Mouse (Mus musculus): Measurements from ENCODE around the gene Tbx20. TPM values are rescaled to one million over a fixed set of nuclear protein-coding genes. Genes with fewer than 3 reads are reported as not detected.
A peak's percentile ranks its signal among the peaks of the same experiment; 100 is the strongest.

The Tbx20 gene
- polyA plus RNA-seq, 1 experiment from 2014 or later = 0.28 TPM

DNA sequence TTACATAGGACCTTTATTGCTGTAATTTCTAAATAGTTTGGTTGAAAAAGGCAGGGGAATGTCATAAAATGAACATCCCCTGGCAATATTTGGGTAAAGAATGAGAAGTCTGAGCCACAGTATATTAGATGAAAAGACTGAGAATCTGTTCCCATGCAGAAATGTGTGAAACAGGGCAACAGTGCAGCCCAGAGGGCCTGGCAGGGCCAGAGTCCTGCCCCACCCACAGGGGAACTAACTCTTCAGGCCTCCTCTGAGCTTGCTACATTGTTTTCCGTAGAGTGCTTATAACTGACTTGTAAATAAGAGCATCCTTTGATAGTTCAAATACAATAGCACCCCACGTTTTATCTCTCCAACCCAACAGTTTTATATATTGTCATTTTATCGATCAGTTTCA is 7.0 kb downstream of the Tbx20 start:
- peaks cover 66% of the 10 kb centered on the region for H3K27me3 ChIP-seq (replicated peaks)
- no peak for ATAC-seq (ENCODE audit: low FRiP score)
- 38% methylated on average over 3 of the region's 3 CpGs for WGBS

DNA sequence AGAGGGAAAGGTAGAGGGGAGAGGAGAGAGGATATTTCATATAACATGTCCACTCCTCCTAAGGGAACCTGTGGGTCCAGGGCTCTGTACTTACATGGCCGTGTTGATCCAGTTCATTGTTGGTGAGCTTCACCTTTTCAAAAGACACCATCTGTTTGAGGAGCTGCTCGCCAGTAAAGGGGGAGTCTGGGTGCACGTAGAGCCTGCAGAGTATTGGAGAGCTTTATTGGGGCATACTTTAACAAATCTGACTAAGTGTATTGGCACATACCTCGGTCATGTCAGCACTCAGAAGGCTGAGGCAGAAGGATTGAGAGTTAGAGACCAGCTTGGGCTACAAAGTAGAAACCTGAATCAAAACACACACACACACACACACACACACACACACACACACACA is 8.5 kb downstream of the Tbx20 start:
- Histone ChIP-seq H3K4me1 (peaks cover 7% of the 10 kb centered on the region), H3K4me2 (no peak overlapping the region), H3K36me3 (no peaks in the 10 kb centered on the region), H3K9me3 (replicated peaks) (no peaks in the 10 kb centered on the region), H3K9ac (replicated peaks) (no peak overlapping the region), H3K27me3 (replicated peaks) (peaks cover 51% of the 10 kb centered on the region), H3K27ac (replicated peaks) (no peak overlapping the region), H3K4me3 (replicated peaks) (no peak overlapping the region)
- no peak for ATAC-seq (ENCODE audit: low FRiP score)
- whole genome bisulfite sequencing = 42% methylated on average over 4 of the region's 4 CpGs

More for the DNA sequence above, 7.0 kb downstream of the Tbx20 start:
- no peaks in the 10 kb centered on the region for H3K9me3 ChIP-seq (replicated peaks)
- H3K36me3 ChIP-seq = no peaks in the 10 kb centered on the region
- no peak overlapping the region for H3K27ac ChIP-seq (replicated peaks)
- peaks cover 8% of the 10 kb centered on the region for H3K4me1 ChIP-seq
- H3K4me3 ChIP-seq (replicated peaks) = no peak overlapping the region
- H3K9ac ChIP-seq (replicated peaks) = no peak overlapping the region
- H3K4me2 ChIP-seq = no peak overlapping the region

DNA sequence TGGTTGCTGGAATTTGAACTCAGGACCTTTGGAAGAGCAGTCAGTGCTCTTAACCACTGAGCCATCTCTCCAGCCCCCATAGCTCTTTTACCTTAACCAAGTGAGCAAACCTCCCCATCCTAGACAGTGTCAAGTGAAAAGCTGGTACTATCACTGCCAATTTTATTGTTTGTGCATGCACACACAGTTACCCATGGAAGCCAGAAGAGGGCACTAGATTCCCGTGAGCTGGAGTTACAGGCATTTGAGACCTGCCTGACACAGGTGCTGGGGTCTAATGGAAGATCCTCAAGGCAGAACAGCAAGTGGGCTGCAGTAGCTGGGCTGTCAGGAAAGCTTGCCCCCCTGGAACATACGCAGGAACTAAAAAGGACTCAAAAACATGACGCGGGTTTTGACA is 13.6 kb downstream of the Tbx20 start:
- Histone ChIP-seq H3K36me3 (no peaks in the 10 kb centered on the region), H3K4me3 (replicated peaks) (no peak overlapping the region), H3K27ac (replicated peaks) (no peak overlapping the region), H3K4me1 (no peaks in the 10 kb centered on the region), H3K9me3 (replicated peaks) (no peaks in the 10 kb centered on the region), H3K4me2 (no peak overlapping the region), H3K27me3 (replicated peaks) (peaks cover 15% of the 10 kb centered on the region), H3K9ac (replicated peaks) (no peak overlapping the region)
- no peak for ATAC-seq (ENCODE audit: low FRiP score)
- WGBS = 34% methylated on average over 4 of the region's 4 CpGs

DNA sequence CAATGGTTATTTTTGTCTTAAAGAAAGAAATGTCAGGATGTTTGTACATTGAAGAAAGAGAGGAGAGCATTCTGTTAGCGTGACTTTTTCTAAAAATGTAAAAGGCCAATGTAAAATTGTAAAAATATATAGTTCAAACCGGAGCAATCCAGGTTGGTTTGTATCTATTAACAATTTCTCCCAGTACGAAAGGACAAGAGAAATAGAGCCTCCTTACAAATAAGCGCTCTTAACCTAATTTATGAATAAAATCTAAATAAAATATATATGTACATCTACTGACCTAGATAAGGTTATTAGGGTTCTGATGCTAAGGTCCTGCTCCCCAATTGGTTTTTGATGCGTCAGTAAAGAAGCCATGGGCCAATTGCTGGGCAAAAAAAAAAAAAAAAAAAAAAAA is 29.1 kb downstream of the Tbx20 start:
- H3K4me2 ChIP-seq = no peak overlapping the region
- H3K4me1 ChIP-seq = no peaks in the 10 kb centered on the region
- no peaks in the 10 kb centered on the region for H3K9me3 ChIP-seq (replicated peaks)
- no peak overlapping the region for H3K27ac ChIP-seq (replicated peaks)
- no peak overlapping the region for H3K9ac ChIP-seq (replicated peaks)
- H3K36me3 ChIP-seq = no peaks in the 10 kb centered on the region
- no peak overlapping the region for H3K4me3 ChIP-seq (replicated peaks)
- WGBS = 95% methylated on average over 5 of the region's 5 CpGs
- H3K27me3 ChIP-seq (replicated peaks) = no peaks in the 10 kb centered on the region
- ATAC-seq (ENCODE audit: low FRiP score) = no peak

DNA sequence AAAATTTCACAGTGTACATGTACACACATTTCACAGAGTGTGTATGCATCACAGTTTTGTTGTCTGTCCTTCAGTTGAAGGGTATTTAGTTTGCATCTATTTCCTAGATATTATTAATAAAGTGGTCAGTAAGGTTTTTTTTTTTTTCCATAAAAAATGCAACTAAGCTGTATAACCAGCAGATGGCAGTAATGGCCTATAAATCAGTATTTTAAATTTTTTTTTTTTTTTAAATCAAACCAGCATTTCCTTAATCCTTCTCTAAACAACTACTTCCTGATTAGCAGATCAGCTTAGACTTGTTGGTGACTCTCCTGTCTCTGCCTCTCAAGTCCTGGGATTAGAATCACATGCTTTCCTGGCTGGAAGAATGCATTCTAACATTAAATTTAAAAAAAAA is 72.9 kb downstream of the Tbx20 start:
- ATAC-seq (ENCODE audit: low FRiP score) = no peak
- Histone ChIP-seq H3K4me3 (replicated peaks) (no peak overlapping the region), H3K9ac (replicated peaks) (no peak overlapping the region), H3K4me1 (peaks cover 4% of the 10 kb centered on the region), H3K36me3 (no peaks in the 10 kb centered on the region), H3K9me3 (replicated peaks) (no peaks in the 10 kb centered on the region), H3K27me3 (replicated peaks) (no peaks in the 10 kb centered on the region; the same call in 1 of the 2 replicates), H3K27ac (replicated peaks) (no peak overlapping the region), H3K4me2 (no peak overlapping the region)

DNA sequence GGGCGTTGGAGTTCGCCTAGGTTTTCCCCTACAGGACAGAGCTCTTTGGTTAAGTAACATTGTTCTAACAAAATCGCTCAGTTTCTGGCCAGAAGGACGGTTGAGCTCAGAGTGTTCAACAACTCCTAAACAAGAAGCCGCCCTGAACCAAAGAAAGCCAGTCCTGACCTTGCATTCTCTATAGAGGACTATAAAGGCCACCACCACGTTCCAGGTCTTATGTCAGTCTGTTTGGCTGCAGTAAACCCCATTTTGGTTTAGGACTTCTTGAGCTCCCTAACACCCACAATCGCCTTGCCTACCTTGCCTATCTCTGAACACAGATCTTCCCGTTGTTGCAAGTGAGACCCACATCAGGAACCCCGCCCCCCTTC is 77.7 kb downstream of the Tbx20 start:
- Histone ChIP-seq H3K4me2 (peak overlapping the region; percentile 96), H3K9me3 (replicated peaks) (no peaks in the 10 kb centered on the region), H3K4me3 (replicated peaks) (peak overlapping the region; percentile 55), H3K27ac (replicated peaks) (no peak overlapping the region), H3K27me3 (replicated peaks) (no peaks in the 10 kb centered on the region; the same call in 1 of the 2 replicates), H3K4me1 (peaks cover 10% of the 10 kb centered on the region), H3K9ac (replicated peaks) (peak overlapping the region; percentile 42), H3K36me3 (no peaks in the 10 kb centered on the region)
- ATAC-seq (ENCODE audit: low FRiP score) = peak; percentile 41
- 15% methylated on average over 9 of the region's 9 CpGs for WGBS

DNA sequence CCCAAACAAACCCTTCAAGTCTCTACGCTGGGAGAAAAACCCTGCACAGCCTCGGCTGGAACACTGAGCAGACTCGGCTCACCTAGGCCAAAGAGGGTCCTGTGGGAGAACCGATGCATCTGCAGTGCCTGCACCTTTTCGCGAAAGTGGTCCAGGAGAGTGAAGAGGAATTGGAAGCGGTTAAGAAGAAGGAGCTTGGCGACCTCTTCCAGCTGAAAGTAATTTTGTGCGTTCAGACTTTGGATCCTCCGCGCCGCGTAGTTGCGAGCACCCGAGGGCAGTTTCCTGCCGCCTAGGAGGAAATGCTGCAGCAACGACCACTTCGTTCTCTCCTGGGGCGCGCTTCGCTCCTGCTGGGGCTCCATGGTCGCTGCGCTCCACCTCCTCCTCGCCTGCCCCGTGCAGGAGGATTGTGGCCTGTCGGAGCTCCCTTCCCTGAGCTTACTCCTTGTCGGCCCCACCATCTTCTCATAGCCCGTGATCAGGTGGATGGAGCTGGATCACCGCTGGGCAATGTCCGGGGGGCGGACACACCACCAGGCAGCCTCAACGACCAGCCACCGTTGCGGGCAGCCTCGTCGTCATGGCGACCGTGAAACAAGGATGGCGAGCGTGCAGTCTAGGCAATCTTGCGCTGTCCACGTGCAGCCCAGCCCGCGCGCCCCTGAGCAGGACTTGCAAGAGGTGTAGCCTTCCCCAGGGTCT is 78.3 kb downstream of the Tbx20 start, which contains the start of gene Dpy19l2:
Gene Dpy19l2, minus strand, starts transcription at position 594 of the 705 bp plus-strand sequence.
- peaks cover 10% of the 10 kb centered on the region for H3K4me1 ChIP-seq
- H3K27ac ChIP-seq (replicated peaks) = no peak within 1 kb of the TSS
- peak; percentile 91 for ATAC-seq (ENCODE audit: low FRiP score)
- WGBS = under 1% methylated on average over 45 of the region's 45 CpGs
- no peaks in the 10 kb centered on the region; the same call in 1 of the 2 replicates for H3K27me3 ChIP-seq (replicated peaks)
- H3K36me3 ChIP-seq = no peaks in the 10 kb centered on the region
- peak within 1 kb of the TSS; percentile 96 for H3K4me2 ChIP-seq
- peak within 1 kb of the TSS; percentile 42 for H3K9ac ChIP-seq (replicated peaks)
- H3K9me3 ChIP-seq (replicated peaks) = no peaks in the 10 kb centered on the region
- H3K4me3 ChIP-seq (replicated peaks) = peak within 1 kb of the TSS; percentile 55

Other genes starting within 250 kb of the Tbx20 start
- not detected in 2 replicates for gene Cypt4, start 149.1 kb downstream of the Tbx20 start, polyA plus RNA-seq (2015; fragmentation: Nextera tagmentation; extraction: Ambion mirVana)
- 0.46 TPM in 2 replicates for gene Dpy19l2, start 78.0 kb downstream of the Tbx20 start, polyA plus RNA-seq (2015; fragmentation: Nextera tagmentation; extraction: Ambion mirVana)

Measured in neural tube, embryonic 15.5 days (tissue).